Mouse (Mus musculus): Measurements from ENCODE around the gene Col5a1. TPM values are rescaled to one million over a fixed set of nuclear protein-coding genes. Genes with fewer than 3 reads are reported as not detected.

Col5a1 gene
- polyA plus RNA-seq, 1 experiment from 2014 or later: 29.0 TPM

DNA sequence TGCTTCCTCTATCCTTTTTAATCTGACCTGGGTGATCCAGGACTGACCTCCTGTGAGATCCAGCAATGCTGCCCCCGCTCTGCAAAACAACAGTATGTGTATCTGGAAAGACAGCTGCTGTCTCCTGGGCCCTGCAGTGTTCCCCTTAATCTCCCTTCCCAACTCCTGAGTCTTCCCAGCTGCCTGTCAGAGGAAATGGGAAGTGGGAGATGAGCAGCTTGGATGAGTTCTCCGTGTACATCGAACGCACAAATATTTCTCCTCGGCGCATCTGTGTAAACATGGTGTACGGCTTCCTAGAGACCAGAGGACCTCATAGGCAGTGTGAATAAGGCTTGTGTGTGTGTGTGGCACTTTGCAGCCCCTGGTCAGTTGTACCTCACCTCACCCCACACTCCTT lies 70.5 kb downstream of the Col5a1 start:
- 80% methylated on average over 7 of the region's 7 CpGs for WGBS
- no peak overlapping the region for H3K27ac ChIP-seq (ENCODE audit: low read depth, low read length)

DNA sequence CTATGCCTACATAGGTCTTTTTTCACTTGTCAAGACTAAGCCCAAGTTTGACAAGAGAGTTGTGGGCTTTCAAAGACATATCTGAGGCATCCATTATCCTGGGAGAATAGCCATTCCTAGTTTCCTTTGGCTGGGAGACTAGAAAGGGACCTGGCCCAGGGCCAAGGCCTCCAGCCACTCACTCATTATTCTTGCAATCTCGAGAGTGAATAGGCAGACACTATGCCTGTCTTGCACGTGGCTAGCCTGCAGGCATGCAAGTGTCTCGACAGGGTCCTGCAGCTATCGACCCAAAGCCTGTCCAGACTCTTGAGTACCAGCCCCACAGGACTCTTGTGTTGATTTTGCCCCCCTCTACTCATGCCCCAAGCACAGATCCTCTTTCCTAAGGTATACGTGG lies 71.0 kb downstream of the Col5a1 start:
- 45% methylated on average over 5 of the region's 5 CpGs for WGBS
- Histone ChIP-seq H3K4me1 (replicated peaks; ENCODE audit: control insufficient read depth, insufficient read depth, low read length) (no peaks in the 10 kb centered on the region), H3K36me3 (ENCODE audit: control insufficient read depth, insufficient read depth, low read length) (no peaks in the 10 kb centered on the region; the same call in 1 of the 2 replicates), H3K9me3 (ENCODE audit: control insufficient read depth, low read length) (no peaks in the 10 kb centered on the region), H3K4me3 (ENCODE audit: low read depth, low read length) (no peak overlapping the region), H3K27ac (ENCODE audit: low read depth, low read length) (no peak overlapping the region), H3K27me3 (ENCODE audit: control insufficient read depth, insufficient read depth, low read length) (no peaks in the 10 kb centered on the region), H3K4me2 (replicated peaks; ENCODE audit: low read depth, low read length) (no peak overlapping the region), H3K9ac (ENCODE audit: low read depth, low read length) (no peak overlapping the region)
- ATAC-seq (ENCODE audit: low FRiP score) (no peak), DNase-seq (ENCODE audit: low spot score) (peak; percentile 20)

More for the DNA sequence above, 70.5 kb downstream of the Col5a1 start:
- no peak overlapping the region for H3K9ac ChIP-seq (ENCODE audit: low read depth, low read length)
- DNase-seq (ENCODE audit: low spot score) (no peak), ATAC-seq (ENCODE audit: low FRiP score) (no peak)
- no peaks in the 10 kb centered on the region for H3K4me1 ChIP-seq (replicated peaks; ENCODE audit: control insufficient read depth, insufficient read depth, low read length)
- H3K9me3 ChIP-seq (ENCODE audit: control insufficient read depth, low read length): no peaks in the 10 kb centered on the region
- no peak overlapping the region for H3K4me2 ChIP-seq (replicated peaks; ENCODE audit: low read depth, low read length)
- no peaks in the 10 kb centered on the region for H3K27me3 ChIP-seq (ENCODE audit: control insufficient read depth, insufficient read depth, low read length)
- no peaks in the 10 kb centered on the region; the same call in 1 of the 2 replicates for H3K36me3 ChIP-seq (ENCODE audit: control insufficient read depth, insufficient read depth, low read length)
- H3K4me3 ChIP-seq (ENCODE audit: low read depth, low read length): no peak overlapping the region

GRCm38 (mm10) chr2:27959275-27959674 lies 73.0 kb downstream of the Col5a1 start:
- Histone ChIP-seq H3K9me3 (ENCODE audit: control insufficient read depth, low read length) (no peaks in the 10 kb centered on the region), H3K27ac (ENCODE audit: low read depth, low read length) (no peak overlapping the region), H3K27me3 (ENCODE audit: control insufficient read depth, insufficient read depth, low read length) (no peaks in the 10 kb centered on the region), H3K4me2 (replicated peaks; ENCODE audit: low read depth, low read length) (no peak overlapping the region), H3K9ac (ENCODE audit: low read depth, low read length) (no peak overlapping the region), H3K4me1 (replicated peaks; ENCODE audit: control insufficient read depth, insufficient read depth, low read length) (no peaks in the 10 kb centered on the region), H3K36me3 (ENCODE audit: control insufficient read depth, insufficient read depth, low read length) (no peaks in the 10 kb centered on the region), H3K4me3 (ENCODE audit: low read depth, low read length) (no peak overlapping the region)
- DNase-seq (ENCODE audit: low spot score) (no peak), ATAC-seq (ENCODE audit: low FRiP score) (no peak)
- 77% methylated on average over 6 of the region's 6 CpGs for WGBS

GRCm38 (mm10) chr2:27961190-27961589 lies 75.0 kb downstream of the Col5a1 start:
- no peak overlapping the region for H3K27ac ChIP-seq (ENCODE audit: low read depth, low read length)
- no peaks in the 10 kb centered on the region for H3K27me3 ChIP-seq (ENCODE audit: control insufficient read depth, insufficient read depth, low read length)
- DNase-seq (ENCODE audit: low spot score): no peak
- H3K9ac ChIP-seq (ENCODE audit: low read depth, low read length): no peak overlapping the region
- H3K4me2 ChIP-seq (replicated peaks; ENCODE audit: low read depth, low read length): no peak overlapping the region
- H3K9me3 ChIP-seq (ENCODE audit: control insufficient read depth, low read length): no peaks in the 10 kb centered on the region
- H3K36me3 ChIP-seq (ENCODE audit: control insufficient read depth, insufficient read depth, low read length): no peaks in the 10 kb centered on the region
- no peaks in the 10 kb centered on the region for H3K4me1 ChIP-seq (replicated peaks; ENCODE audit: control insufficient read depth, insufficient read depth, low read length)
- H3K4me3 ChIP-seq (ENCODE audit: low read depth, low read length): no peak overlapping the region
- WGBS: 92% methylated on average over 2 of the region's 2 CpGs
- ATAC-seq (ENCODE audit: low FRiP score): no peak

- no peaks in the 10 kb centered on the region for H3K27me3 ChIP-seq (ENCODE audit: control insufficient read depth, insufficient read depth, low read length)
- DNase-seq (ENCODE audit: low spot score): no peak
- H3K36me3 ChIP-seq (ENCODE audit: control insufficient read depth, insufficient read depth, low read length): no peaks in the 10 kb centered on the region
- WGBS: 91% methylated on average over 3 of the region's 3 CpGs
- ATAC-seq (ENCODE audit: low FRiP score): no peak
- no peaks in the 10 kb centered on the region for H3K4me1 ChIP-seq (replicated peaks; ENCODE audit: control insufficient read depth, insufficient read depth, low read length)
- H3K4me2 ChIP-seq (replicated peaks; ENCODE audit: low read depth, low read length): no peak overlapping the region
- H3K9me3 ChIP-seq (ENCODE audit: control insufficient read depth, low read length): no peaks in the 10 kb centered on the region
- no peak overlapping the region for H3K4me3 ChIP-seq (ENCODE audit: low read depth, low read length)
- no peak overlapping the region for H3K9ac ChIP-seq (ENCODE audit: low read depth, low read length)
- H3K27ac ChIP-seq (ENCODE audit: low read depth, low read length): no peak overlapping the region
These were observed 76.2 kb downstream of the Col5a1 start for GRCm38 (mm10) chr2:27962406-27962805.

DNA sequence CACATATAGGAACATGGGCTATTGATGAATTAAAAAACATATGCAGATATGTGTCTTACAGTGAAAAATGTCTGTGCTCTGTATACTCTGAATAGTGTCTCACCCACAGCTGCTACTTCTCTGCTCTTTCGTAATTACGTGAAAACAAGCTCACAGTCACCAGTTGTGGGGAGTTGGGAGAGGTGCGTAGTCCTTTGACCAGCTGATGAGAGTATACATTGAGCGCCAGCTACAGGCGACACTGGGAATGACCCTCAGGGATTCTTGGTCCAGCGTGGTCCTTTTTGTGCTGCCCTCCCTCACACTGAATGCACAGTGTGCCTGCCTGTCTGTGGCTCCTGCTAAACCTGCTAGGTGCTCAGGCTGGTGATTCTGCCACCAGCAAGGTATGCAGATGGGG lies 82.9 kb downstream of the Col5a1 start:
- WGBS: 23% methylated on average over 6 of the region's 6 CpGs
- H3K4me1 ChIP-seq (replicated peaks; ENCODE audit: control insufficient read depth, insufficient read depth, low read length): no peaks in the 10 kb centered on the region
- H3K9ac ChIP-seq (ENCODE audit: low read depth, low read length): no peak overlapping the region
- no peak overlapping the region for H3K27ac ChIP-seq (ENCODE audit: low read depth, low read length)
- H3K4me3 ChIP-seq (ENCODE audit: low read depth, low read length): no peak overlapping the region
- DNase-seq (ENCODE audit: low spot score) (peak; percentile 65), ATAC-seq (ENCODE audit: low FRiP score) (no peak)
- H3K27me3 ChIP-seq (ENCODE audit: control insufficient read depth, insufficient read depth, low read length): no peaks in the 10 kb centered on the region
- no peaks in the 10 kb centered on the region for H3K9me3 ChIP-seq (ENCODE audit: control insufficient read depth, low read length)
- H3K4me2 ChIP-seq (replicated peaks; ENCODE audit: low read depth, low read length): no peak overlapping the region
- no peaks in the 10 kb centered on the region for H3K36me3 ChIP-seq (ENCODE audit: control insufficient read depth, insufficient read depth, low read length)

GRCm38 (mm10) chr2:27973840-27974239 lies 87.6 kb downstream of the Col5a1 start:
- DNase-seq (ENCODE audit: low spot score) (peak; percentile 80), ATAC-seq (ENCODE audit: low FRiP score) (no peak)
- no peaks in the 10 kb centered on the region for H3K27me3 ChIP-seq (ENCODE audit: control insufficient read depth, insufficient read depth, low read length)
- no peaks in the 10 kb centered on the region for H3K4me1 ChIP-seq (replicated peaks; ENCODE audit: control insufficient read depth, insufficient read depth, low read length)
- no peak overlapping the region for H3K4me2 ChIP-seq (replicated peaks; ENCODE audit: low read depth, low read length)
- H3K9me3 ChIP-seq (ENCODE audit: control insufficient read depth, low read length): no peaks in the 10 kb centered on the region
- no peaks in the 10 kb centered on the region for H3K36me3 ChIP-seq (ENCODE audit: control insufficient read depth, insufficient read depth, low read length)
- no peak overlapping the region for H3K4me3 ChIP-seq (ENCODE audit: low read depth, low read length)
- H3K9ac ChIP-seq (ENCODE audit: low read depth, low read length): no peak overlapping the region
- no peak overlapping the region for H3K27ac ChIP-seq (ENCODE audit: low read depth, low read length)
- 48% methylated on average over 3 of the region's 3 CpGs for WGBS

- H3K4me1 ChIP-seq (replicated peaks; ENCODE audit: control insufficient read depth, insufficient read depth, low read length): no peaks in the 10 kb centered on the region
- no peaks in the 10 kb centered on the region for H3K9me3 ChIP-seq (ENCODE audit: control insufficient read depth, low read length)
- no peak overlapping the region for H3K27ac ChIP-seq (ENCODE audit: low read depth, low read length)
- H3K27me3 ChIP-seq (ENCODE audit: control insufficient read depth, insufficient read depth, low read length): no peaks in the 10 kb centered on the region
- no peak overlapping the region for H3K9ac ChIP-seq (ENCODE audit: low read depth, low read length)
- no peaks in the 10 kb centered on the region for H3K36me3 ChIP-seq (ENCODE audit: control insufficient read depth, insufficient read depth, low read length)
- H3K4me3 ChIP-seq (ENCODE audit: low read depth, low read length): no peak overlapping the region
- DNase-seq (ENCODE audit: low spot score): no peak
- no peak for ATAC-seq (ENCODE audit: low FRiP score)
- no peak overlapping the region for H3K4me2 ChIP-seq (replicated peaks; ENCODE audit: low read depth, low read length)
- 58% methylated on average over 2 of the region's 3 CpGs for WGBS
These were observed 89.6 kb downstream of the Col5a1 start for GRCm38 (mm10) chr2:27975786-27976185.

- ATAC-seq (ENCODE audit: low FRiP score): no peak
- Histone ChIP-seq H3K4me3 (ENCODE audit: low read depth, low read length) (no peak overlapping the region), H3K9me3 (ENCODE audit: control insufficient read depth, low read length) (no peaks in the 10 kb centered on the region), H3K4me1 (replicated peaks; ENCODE audit: control insufficient read depth, insufficient read depth, low read length) (no peaks in the 10 kb centered on the region), H3K27me3 (ENCODE audit: control insufficient read depth, insufficient read depth, low read length) (no peaks in the 10 kb centered on the region), H3K27ac (ENCODE audit: low read depth, low read length) (no peak overlapping the region), H3K9ac (ENCODE audit: low read depth, low read length) (no peak overlapping the region), H3K4me2 (replicated peaks; ENCODE audit: low read depth, low read length) (no peak overlapping the region), H3K36me3 (ENCODE audit: control insufficient read depth, insufficient read depth, low read length) (no peaks in the 10 kb centered on the region)
- DNase-seq (ENCODE audit: low spot score): no peak
- 76% methylated on average over 4 of the region's 4 CpGs for WGBS
These were observed 90.3 kb downstream of the Col5a1 start for GRCm38 (mm10) chr2:27976512-27976911.
